Mouse (Mus musculus): ENCODE measurements around the gene Ctdspl.

- TF ChIP-seq CTCF (IDR thresholded peaks at IDR 0.05) (no peak), EP300 (IDR thresholded peaks at IDR 0.05) (no peak)
Observed at GRCm38 (mm10) chr9:118926111-118926650, at the start of gene Ctdspl.
